Mouse (Mus musculus): ENCODE data around the gene Wdr63.

- TF ChIP-seq POLR2A (IDR thresholded peaks at IDR 0.05; ENCODE audit: low read depth, low read length) (no peak), CTCF (IDR thresholded peaks at IDR 0.05; ENCODE audit: borderline replicate concordance, insufficient read depth, low read length) (no peak)
Measured at GRCm38 (mm10) chr3:145991130-145991529, 116.8 kb downstream of the Wdr63 start.
